Mouse (Mus musculus) brain, embryonic 18.5 days (tissue): ENCODE measurements around the gene Snurf.
A peak's percentile ranks its signal among the peaks of the same experiment; 100 is the strongest.

ENCODE experiments used
- DNase-seq: peaks from one replicate; pipeline ENCODE4 v3.0.0-alpha.2; 2012; ENCODE audit warnings: low read depth, low spot score

Snurf gene

GRCm38 (mm10) chr7:60004606-60005330 is at the start of gene Snurf, which contains the start of gene Gm38393:
Gene Snurf, minus strand, starts transcription at chr7:60005049.
Gene Gm38393, minus strand, starts transcription at chr7:60005064.
- peak; percentile 57 for DNase-seq

GRCm38 (mm10) chr7:60047481-60048201 is 42.8 kb upstream of the Snurf start:
- peak; percentile 54 for DNase-seq

GRCm38 (mm10) chr7:60013186-60013585 is 8.3 kb upstream of the Snurf start:
- no peak for DNase-seq

- DNase-seq = no peak
Observed at GRCm38 (mm10) chr7:60007727-60008360, 3.0 kb upstream of the Snurf start.

- DNase-seq = no peak
Observed at GRCm38 (mm10) chr7:60006262-60006661, 1.4 kb upstream of the Snurf start.

- DNase-seq = no peak
Observed at GRCm38 (mm10) chr7:60003921-60004605, 786 bp downstream of the Snurf start.

GRCm38 (mm10) chr7:60003006-60003865 is 1.6 kb downstream of the Snurf start:
- peak; percentile 66 for DNase-seq

GRCm38 (mm10) chr7:59978646-59979045 is 26.2 kb downstream of the Snurf start:
- no peak for DNase-seq
